Mouse (Mus musculus) olfactory bulb, adult 2 months (tissue): ENCODE measurements around the gene Gtpbp3.

Experiments used
- CTCF ChIP-seq: fragments of 200-500 bp; IDR thresholded peaks from 2 replicates; pipeline ENCODE4 v1.5.1; 2012; ENCODE audit warnings: low read depth, mild to moderate bottlenecking, low read length, moderate library complexity; ENCODE audit not compliant: insufficient read depth
- POLR2A ChIP-seq: fragments of 200-500 bp; IDR thresholded peaks from 2 replicates; pipeline ENCODE4 v1.6.1; 2012; ENCODE audit warnings: mild to moderate bottlenecking, low read depth, low read length, moderate library complexity; ENCODE audit not compliant: insufficient read depth

- TF ChIP-seq CTCF (no peak), POLR2A (peak; percentile 16; the same call in 1 of the 2 replicates)
These were observed 11.6 kb upstream of the Gtpbp3 start for GRCm38 (mm10) chr8:71476099-71476940.
